Mouse (Mus musculus): ENCODE measurements around the gene Zfp991.
"Not testable (repeated sequence)": the region's sequence is repeated elsewhere in the genome, so short reads cannot be mapped to it uniquely, and the experiment has no call there.

DNA sequence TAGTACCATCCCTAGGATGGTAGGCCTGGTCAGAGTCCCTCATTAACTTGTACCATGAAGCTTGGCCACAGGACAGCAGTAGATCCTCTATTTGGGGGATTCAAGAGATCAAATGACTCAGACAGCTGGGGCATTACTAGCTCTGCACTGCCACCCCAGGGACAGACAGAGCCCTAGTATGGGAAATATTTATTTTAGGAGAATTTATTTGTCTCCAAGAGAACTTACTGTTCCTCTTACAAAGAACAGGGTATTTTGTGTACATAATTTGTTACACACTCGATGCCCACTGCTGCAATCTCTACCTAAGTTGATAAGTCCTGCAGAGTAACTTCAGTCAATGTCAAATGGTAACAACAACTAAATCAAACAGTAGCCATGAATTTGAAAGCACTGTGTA is 55.0 kb downstream of the Zfp991 start:
- TF ChIP-seq POLR2AphosphoS2 (IDR thresholded peaks at IDR 0.05; ENCODE audit: low read depth, low read length); CTCF (conservative IDR thresholded peaks at IDR 0.05 in 1 of 2, IDR thresholded peaks at IDR 0.05 in 1 of 2; ENCODE audit: low read depth in 2 of 2, low read length in 2 of 2); RCOR1 (conservative IDR thresholded peaks at IDR 0.05; ENCODE audit: low read depth, low read length); EP300 (IDR thresholded peaks at IDR 0.05; ENCODE audit: low read length); MAFK (IDR thresholded peaks at IDR 0.05; ENCODE audit: insufficient replicate concordance, low read length); IRF4 (IDR thresholded peaks at IDR 0.05; ENCODE audit: low read depth, low read length): not testable (repeated sequence)

Data from CH12.LX (cell line).